ENCODE assay signal across 23 mouse cellular contexts in genomic region chr5:142173636-142174035, GRCm38 (mm10).
A peak's percentile ranks its signal among the peaks of the same experiment; 100 is the strongest.
DNase-seq lines count a peak whose midpoint lies in the region; ATAC-seq and TF ChIP-seq lines count a peak whose summit lies in the region.
"Had no signal": no experiment of that assay in that cellular context is flagged by ENCODE, and none has a peak within 500 bp of the region (broad histone marks: within the 10 kb centered on the region; RNA-seq: fewer than 3 reads in every experiment).

No protein-coding gene starts in this region.

- no peak for TF ChIP-seq CTCF in cerebellum, adult 2 months (IDR thresholded peaks at IDR 0.05; ENCODE audit: borderline replicate concordance, insufficient read depth, low read depth, low read length)

- H3K4me3 ChIP-seq in cerebellum, adult 2 months (replicated peaks; ENCODE audit: insufficient read depth, low read depth, low read length) = no peak overlapping the region
- H3K4me3 ChIP-seq: forebrain, embryonic 13.5 days; limb, embryonic 13.5 days; lung, embryonic 15.5 days; midbrain, embryonic 10.5 days had no signal

- H3K4me1 ChIP-seq in cerebellum, adult 2 months (ENCODE audit: control insufficient read depth, insufficient read depth, low read length) = peaks cover 13% of the 10 kb centered on the region
- H3K4me1 ChIP-seq: limb, embryonic 13.5 days; lung, embryonic 15.5 days had no signal

- no peak for TF ChIP-seq POLR2A in cerebellum, adult 2 months (IDR thresholded peaks at IDR 0.05; ENCODE audit: borderline replicate concordance, insufficient read depth, low read length)

- peak; percentile 82 for DNase-seq in left cerebral cortex, postnatal 4 days
- DNase-seq in left cerebral cortex, postnatal 10 days (ENCODE audit: extremely low spot score in 1 of 2, low spot score in 2 of 2) = no peak
- peak; percentile 90 to 95 for DNase-seq in cerebellum, adult 2 months
- DNase-seq in cerebellum, postnatal 14 days = peak; percentile 94 to 96
- DNase-seq in heart, adult 18-20 months = no peak
- no peak for DNase-seq in kidney, adult 18-20 months
- no peak for DNase-seq in adrenal gland, adult (ENCODE audit: inconsistent age in 2 of 2, low spot score in 1 of 2)
- DNase-seq: adrenal gland, postnatal 14 days; gastrocnemius, postnatal 10 days; heart, adult 11 months; kidney, postnatal 14 days; right cerebral cortex, adult 18-20 months; right cerebral cortex, postnatal 4 days; thymus, adult 18-20 months; thymus, postnatal 25 days had no signal

- WGBS in cerebellum, adult 2 months = 11% methylated on average over 4 of the region's 4 CpGs

- H3K27ac ChIP-seq in cerebellum, adult 2 months (ENCODE audit: insufficient read depth, low read length) = 0 out of 2 replicates have a peak overlapping the region, but pooled peaks have one; percentile 8
- H3K27ac ChIP-seq: forebrain, embryonic 13.5 days; limb, embryonic 13.5 days; lung, embryonic 15.5 days; midbrain, embryonic 10.5 days; stomach, postnatal 0 days had no signal

- intact Hi-C loops in left cerebral cortex, postnatal 4 days (cut with DNase I) = no loop called here
- intact Hi-C loops in left cerebral cortex, postnatal 10 days (cut with DNase I) = no loop called here

- H3K27me3 ChIP-seq in cerebellum, adult 2 months (ENCODE audit: control insufficient read depth, insufficient read depth, low read length) = no peaks in the 10 kb centered on the region
- H3K27me3 ChIP-seq: limb, embryonic 13.5 days; lung, embryonic 15.5 days; Patski had no signal

- peak; percentile 92 for ATAC-seq in cerebellum, adult (ENCODE audit: insufficient number of reproducible peaks, low FRiP score, low TSS enrichment)
- ATAC-seq: forebrain, embryonic 13.5 days; intestine, embryonic 16.5 days; Patski had no signal

Comparison
In these comparisons a context has a peak if more than half of its experiments do, and no peak if none do; other contexts are left out.
1. DNase-seq: peak in left cerebral cortex, postnatal 4 days (single experiment), cerebellum, adult 2 months (2 of 2) and cerebellum, postnatal 14 days (2 of 2); none in left cerebral cortex, postnatal 10 days (0 of 2), heart, adult 18-20 months (0 of 2), kidney, adult 18-20 months (single experiment) and adrenal gland, adult (0 of 2).